Mouse (Mus musculus): ENCODE measurements around the gene Smu1.
"Not testable (repeated sequence)": the region's sequence is repeated elsewhere in the genome, so short reads cannot be mapped to it uniquely, and the experiment has no call there.

The Smu1 gene

GRCm38 (mm10) chr4:40757780-40758420 lies at the start of gene Smu1:
Gene Smu1 (minus strand): TSS chr4:40757923.
- no peak for DNase-seq (ENCODE audit: extremely low read depth, low read depth, low spot score)

- DNase-seq (ENCODE audit: extremely low read depth, low read depth, low spot score) = no peak
Measured at GRCm38 (mm10) chr4:40807382-40807781, 49.7 kb upstream of the Smu1 start.

GRCm38 (mm10) chr4:40805401-40805800 lies 47.7 kb upstream of the Smu1 start:
- DNase-seq (ENCODE audit: extremely low read depth, low read depth, low spot score) = no peak

- no peak for DNase-seq (ENCODE audit: extremely low read depth, low read depth, low spot score)
Measured at GRCm38 (mm10) chr4:40802787-40803186, 45.1 kb upstream of the Smu1 start.

- DNase-seq (ENCODE audit: extremely low read depth, low read depth, low spot score) = no peak
Measured at GRCm38 (mm10) chr4:40801908-40802307, 44.2 kb upstream of the Smu1 start.

- DNase-seq (ENCODE audit: extremely low read depth, low read depth, low spot score) = no peak
Measured at GRCm38 (mm10) chr4:40800873-40801272, 43.1 kb upstream of the Smu1 start.

- not testable (repeated sequence) for DNase-seq (ENCODE audit: extremely low read depth, low read depth, low spot score)
Measured at GRCm38 (mm10) chr4:40798833-40799555, 41.3 kb upstream of the Smu1 start.

- DNase-seq (ENCODE audit: extremely low read depth, low read depth, low spot score) = no peak
Measured at GRCm38 (mm10) chr4:40795761-40796160, 38.0 kb upstream of the Smu1 start.

GRCm38 (mm10) chr4:40794320-40794719 lies 36.6 kb upstream of the Smu1 start:
- no peak for DNase-seq (ENCODE audit: extremely low read depth, low read depth, low spot score)

GRCm38 (mm10) chr4:40791176-40791575 lies 33.5 kb upstream of the Smu1 start:
- no peak for DNase-seq (ENCODE audit: extremely low read depth, low read depth, low spot score)

GRCm38 (mm10) chr4:40786578-40786977 lies 28.9 kb upstream of the Smu1 start:
- DNase-seq (ENCODE audit: extremely low read depth, low read depth, low spot score) = no peak

GRCm38 (mm10) chr4:40785620-40786166 lies 28.0 kb upstream of the Smu1 start:
- DNase-seq (ENCODE audit: extremely low read depth, low read depth, low spot score) = no peak

- DNase-seq (ENCODE audit: extremely low read depth, low read depth, low spot score) = peak; percentile 71
Measured at GRCm38 (mm10) chr4:40784556-40785169, 26.9 kb upstream of the Smu1 start.

GRCm38 (mm10) chr4:40783049-40783448 lies 25.3 kb upstream of the Smu1 start:
- DNase-seq (ENCODE audit: extremely low read depth, low read depth, low spot score) = no peak

- no peak for DNase-seq (ENCODE audit: extremely low read depth, low read depth, low spot score)
Measured at GRCm38 (mm10) chr4:40781797-40782495, 24.2 kb upstream of the Smu1 start.

GRCm38 (mm10) chr4:40781143-40781542 lies 23.4 kb upstream of the Smu1 start:
- no peak for DNase-seq (ENCODE audit: extremely low read depth, low read depth, low spot score)

GRCm38 (mm10) chr4:40778656-40779055 lies 20.9 kb upstream of the Smu1 start:
- no peak for DNase-seq (ENCODE audit: extremely low read depth, low read depth, low spot score)

- DNase-seq (ENCODE audit: extremely low read depth, low read depth, low spot score) = no peak
Measured at GRCm38 (mm10) chr4:40777116-40777515, 19.4 kb upstream of the Smu1 start.

- DNase-seq (ENCODE audit: extremely low read depth, low read depth, low spot score) = no peak
Measured at GRCm38 (mm10) chr4:40776416-40776815, 18.7 kb upstream of the Smu1 start.

GRCm38 (mm10) chr4:40774279-40775259 lies 16.8 kb upstream of the Smu1 start:
- no peak for DNase-seq (ENCODE audit: extremely low read depth, low read depth, low spot score)
